Mouse (Mus musculus) embryo, embryonic 10 days (tissue): ENCODE measurements at regions not wholly inside any gene's neighbourhood (a gene's known extent, or its start where the extent isn't known, plus 50 kb on each side); places are given as distances from the start of the nearest gene placed in this dataset.

Experiments
- DNase-seq: peaks from one replicate; pipeline ENCODE4 v3.0.0-alpha.2; 2015; ENCODE audit warnings: low spot score

- peak; percentile 21 for DNase-seq
Measured at GRCm38 (mm10) chr16:66086499-66086898, 271.4 kb downstream of the Vgll3 start.

DNA sequence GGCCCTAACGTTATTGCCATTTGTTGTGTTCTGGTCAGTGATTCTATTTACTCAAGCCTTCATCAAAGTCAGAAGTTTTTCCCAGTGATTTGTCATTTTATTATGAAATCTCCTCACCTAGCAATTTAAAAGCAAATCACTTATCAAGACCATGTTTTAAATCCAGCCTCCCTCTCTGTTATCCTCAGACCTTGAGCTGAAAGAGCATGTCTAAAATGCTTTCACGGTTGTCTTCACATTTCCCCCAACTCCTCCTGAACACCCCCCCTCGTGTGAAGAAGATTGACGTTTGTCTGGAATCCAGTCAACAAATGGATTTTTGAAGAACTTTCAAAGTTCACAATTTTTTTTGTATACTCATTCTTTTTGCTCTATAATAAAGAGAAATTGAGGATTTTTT, 277.7 kb downstream of the Vgll3 start:
- no peak for DNase-seq

DNA sequence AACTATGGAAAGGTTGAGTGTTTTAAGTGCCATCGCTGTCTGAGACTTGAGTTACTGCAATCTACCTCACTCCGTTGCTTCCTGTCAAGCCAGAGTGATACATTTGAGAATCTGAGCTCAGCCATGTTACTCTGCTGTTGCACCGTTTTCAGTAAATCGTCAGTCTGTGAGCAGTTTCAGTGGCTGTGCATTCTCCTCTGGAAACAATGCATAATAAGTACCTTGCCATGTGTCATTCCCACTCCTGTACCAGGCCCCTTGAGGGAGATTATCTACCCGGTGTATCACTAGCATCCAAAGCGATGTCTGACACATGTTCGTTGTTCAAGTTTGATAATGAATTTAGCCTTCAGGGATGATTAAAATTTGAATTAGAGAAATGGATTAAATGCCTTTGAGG, 280.6 kb downstream of the Vgll3 start:
- DNase-seq, result no peak

- no peak for DNase-seq
Measured at GRCm38 (mm10) chr16:66117930-66118329, 302.9 kb downstream of the Vgll3 start.

DNA sequence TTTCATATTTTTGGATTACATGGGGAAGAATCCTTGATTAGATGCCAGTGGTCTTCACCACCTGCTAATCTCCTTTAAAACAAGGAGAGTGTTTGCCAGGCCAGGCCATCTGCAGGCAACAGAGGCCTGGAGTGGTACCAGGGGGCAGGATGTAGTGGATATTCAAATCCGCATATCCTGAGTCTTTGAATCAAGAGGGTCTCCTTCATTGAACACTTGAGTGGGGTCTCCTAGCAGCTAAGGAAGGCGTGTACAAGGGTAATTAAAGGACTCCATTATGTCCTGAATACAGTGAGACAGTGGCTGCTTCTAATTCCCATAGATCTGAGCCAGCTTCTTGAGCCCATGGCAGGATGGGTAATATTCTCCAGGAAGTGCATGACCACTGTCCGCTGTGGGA, 322.7 kb downstream of the Vgll3 start:
- DNase-seq, result no peak

- DNase-seq, result no peak
Measured at GRCm38 (mm10) chr16:66144765-66145164, 329.7 kb downstream of the Vgll3 start.

DNA sequence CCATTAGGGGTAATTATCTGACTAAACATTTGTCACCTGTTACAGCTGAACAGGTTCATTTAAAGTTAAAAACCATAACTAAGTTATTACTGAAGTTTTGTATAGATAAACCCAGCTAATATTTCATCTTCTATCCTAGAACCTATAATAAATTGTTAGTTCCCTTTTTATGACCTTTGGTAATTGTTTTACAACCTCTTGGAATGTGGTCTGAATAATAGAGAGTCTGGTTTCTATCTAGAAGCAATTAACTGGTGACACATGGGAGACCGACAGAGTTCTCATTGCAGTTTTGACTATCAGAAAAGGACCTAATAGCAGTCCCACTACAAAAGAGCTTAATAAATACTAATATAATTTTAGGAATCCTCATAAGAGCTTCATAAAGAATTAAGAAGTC, 330.2 kb downstream of the Vgll3 start:
- DNase-seq, result no peak

GRCm38 (mm10) chr16:66168289-66168688, 353.2 kb downstream of the Vgll3 start:
- no peak for DNase-seq

- peak; percentile 53 for DNase-seq
Measured at GRCm38 (mm10) chr16:66190801-66191200, 375.7 kb downstream of the Vgll3 start.

DNA sequence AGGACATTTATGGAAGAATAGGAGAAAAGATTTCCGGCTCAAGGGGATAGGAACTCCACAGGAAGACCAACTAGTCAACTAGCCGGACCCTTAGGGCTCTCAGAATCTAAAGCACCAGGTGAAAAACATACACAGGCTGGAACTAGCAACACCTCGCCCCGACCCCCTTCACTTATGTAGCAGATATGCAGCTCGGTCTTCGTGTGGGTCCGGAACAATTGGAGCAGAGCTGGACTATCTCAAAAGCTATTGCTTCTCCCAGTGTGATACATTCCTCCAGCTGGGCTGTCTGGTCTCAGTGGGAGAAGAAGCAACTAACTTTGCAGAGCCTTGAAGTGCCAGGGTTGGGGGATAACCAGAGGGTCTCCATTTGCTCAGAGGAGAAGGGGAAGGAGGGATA, 386.3 kb downstream of the Vgll3 start:
- DNase-seq, result no peak
